Mouse (Mus musculus): ENCODE data around the gene Arsb. TPM values are rescaled to one million over a fixed set of nuclear protein-coding genes. Genes with fewer than 3 reads are reported as not detected.

Gene Arsb
- polyA plus RNA-seq, 1 experiment from 2014 or later: 5.4 TPM

DNA sequence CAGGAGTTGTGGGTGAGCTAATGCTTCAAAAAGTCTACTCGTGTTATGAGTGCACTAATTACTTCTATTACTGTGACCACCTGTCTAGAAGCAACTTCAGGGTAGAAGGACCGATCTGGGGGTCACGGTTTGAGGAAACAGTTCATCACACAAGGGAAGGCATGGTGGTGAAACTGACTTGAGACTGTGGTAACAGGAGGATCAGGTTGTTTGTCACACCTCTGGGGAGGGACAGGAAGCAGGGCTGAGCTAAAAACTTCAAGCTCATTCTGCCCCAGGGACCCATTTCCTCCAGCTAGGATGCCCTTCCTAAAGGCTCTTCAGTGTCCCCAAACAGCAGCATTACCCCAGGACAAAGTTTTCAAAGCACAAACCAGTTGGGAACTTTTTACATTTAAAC is 8.6 kb upstream of the Arsb start:
- Histone ChIP-seq H3K27ac (replicated peaks) (no peak overlapping the region), H3K36me3 (replicated peaks) (no peaks in the 10 kb centered on the region), H3K4me3 (no peak overlapping the region), H3K4me1 (no peaks in the 10 kb centered on the region), H3K9me3 (no peaks in the 10 kb centered on the region), H3K27me3 (replicated peaks; ENCODE audit: low read depth, poor library complexity, severe bottlenecking) (no peaks in the 10 kb centered on the region)
- 88% methylated on average over 3 of the region's 3 CpGs for WGBS
- no peak for DNase-seq (ENCODE audit: low spot score)

- Histone ChIP-seq H3K9me3 (no peaks in the 10 kb centered on the region), H3K36me3 (replicated peaks) (no peaks in the 10 kb centered on the region), H3K27me3 (replicated peaks; ENCODE audit: low read depth, poor library complexity, severe bottlenecking) (peaks cover 5% of the 10 kb centered on the region; the same call in 1 of the 2 replicates), H3K27ac (replicated peaks) (no peak overlapping the region), H3K4me3 (no peak overlapping the region), H3K4me1 (no peaks in the 10 kb centered on the region)
- 89% methylated on average over 13 of the region's 13 CpGs for WGBS
- DNase-seq (ENCODE audit: low spot score): no peak
These were observed 7.0 kb upstream of the Arsb start for GRCm38 (mm10) chr13:93764321-93764973.

DNA sequence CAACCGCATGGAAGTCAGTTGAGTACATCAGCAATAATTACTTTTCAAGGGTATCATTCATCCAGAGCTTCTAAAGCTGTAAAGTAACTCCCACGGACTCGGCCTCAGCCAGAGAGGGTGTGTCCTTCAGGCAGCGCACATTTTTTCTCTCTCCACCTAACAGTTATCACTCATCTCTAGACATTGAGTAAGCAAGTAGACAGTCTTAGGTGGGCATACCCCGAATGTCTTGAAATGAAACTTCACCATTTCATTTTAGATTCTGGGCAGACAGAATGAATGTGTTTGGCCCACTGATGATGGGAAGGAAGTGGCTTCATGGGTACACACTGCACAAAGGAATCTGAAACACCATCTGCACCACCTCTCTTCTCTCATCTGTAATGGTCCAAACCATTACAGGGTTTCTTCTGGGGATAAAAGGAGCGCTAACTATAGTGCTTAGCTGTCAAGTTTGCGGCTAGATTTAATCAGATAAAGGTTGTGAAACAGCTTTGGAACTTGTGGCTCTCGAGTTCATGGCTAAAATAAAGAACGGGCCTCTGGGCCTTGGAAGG is 321 bp upstream of the Arsb start:
- DNase-seq (ENCODE audit: low spot score): no peak
- H3K4me3 ChIP-seq: peak overlapping the region; percentile 74
- peak overlapping the region; percentile 93 for H3K27ac ChIP-seq (replicated peaks)
- H3K36me3 ChIP-seq (replicated peaks): no peaks in the 10 kb centered on the region
- no peaks in the 10 kb centered on the region for H3K9me3 ChIP-seq
- 43% methylated on average over 9 of the region's 9 CpGs for WGBS
- peaks cover 18% of the 10 kb centered on the region for H3K4me1 ChIP-seq
- peaks cover 17% of the 10 kb centered on the region for H3K27me3 ChIP-seq (replicated peaks; ENCODE audit: low read depth, poor library complexity, severe bottlenecking)

- no peak for DNase-seq (ENCODE audit: low spot score)
- H3K4me3 ChIP-seq: peak overlapping the region; percentile 74
- H3K36me3 ChIP-seq (replicated peaks): no peaks in the 10 kb centered on the region
- peaks cover 17% of the 10 kb centered on the region for H3K27me3 ChIP-seq (replicated peaks; ENCODE audit: low read depth, poor library complexity, severe bottlenecking)
- WGBS: 39% methylated on average over 8 of the region's 8 CpGs
- peak overlapping the region; percentile 93 for H3K27ac ChIP-seq (replicated peaks)
- no peaks in the 10 kb centered on the region for H3K9me3 ChIP-seq
- peaks cover 18% of the 10 kb centered on the region for H3K4me1 ChIP-seq
These were observed 828 bp downstream of the Arsb start for GRCm38 (mm10) chr13:93772279-93772636.

DNA sequence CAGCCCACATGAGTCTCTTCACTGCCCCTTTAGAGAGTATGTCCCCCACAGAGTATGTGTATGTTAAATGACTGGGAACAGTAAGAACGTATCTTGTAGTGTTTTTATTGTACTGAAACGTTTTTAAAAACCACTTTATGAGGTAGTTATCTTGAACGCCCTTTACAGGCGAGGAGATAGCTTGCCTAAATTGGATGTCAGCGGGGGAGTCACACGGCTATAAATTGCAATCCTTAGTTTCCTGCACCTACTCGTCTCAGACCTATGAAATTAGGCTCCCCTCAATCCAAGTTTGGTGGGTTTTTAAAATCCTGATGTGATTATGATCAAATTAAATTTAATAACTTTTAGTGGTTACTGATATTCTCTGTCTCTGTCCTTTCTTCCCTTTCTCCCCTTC is 1.4 kb downstream of the Arsb start:
- no peak overlapping the region for H3K27ac ChIP-seq (replicated peaks)
- peaks cover 18% of the 10 kb centered on the region for H3K4me1 ChIP-seq
- no peak overlapping the region for H3K4me3 ChIP-seq
- peaks cover 17% of the 10 kb centered on the region for H3K27me3 ChIP-seq (replicated peaks; ENCODE audit: low read depth, poor library complexity, severe bottlenecking)
- H3K9me3 ChIP-seq: no peaks in the 10 kb centered on the region
- no peak for DNase-seq (ENCODE audit: low spot score)
- WGBS: 86% methylated on average over 7 of the region's 7 CpGs
- no peaks in the 10 kb centered on the region for H3K36me3 ChIP-seq (replicated peaks)

DNA sequence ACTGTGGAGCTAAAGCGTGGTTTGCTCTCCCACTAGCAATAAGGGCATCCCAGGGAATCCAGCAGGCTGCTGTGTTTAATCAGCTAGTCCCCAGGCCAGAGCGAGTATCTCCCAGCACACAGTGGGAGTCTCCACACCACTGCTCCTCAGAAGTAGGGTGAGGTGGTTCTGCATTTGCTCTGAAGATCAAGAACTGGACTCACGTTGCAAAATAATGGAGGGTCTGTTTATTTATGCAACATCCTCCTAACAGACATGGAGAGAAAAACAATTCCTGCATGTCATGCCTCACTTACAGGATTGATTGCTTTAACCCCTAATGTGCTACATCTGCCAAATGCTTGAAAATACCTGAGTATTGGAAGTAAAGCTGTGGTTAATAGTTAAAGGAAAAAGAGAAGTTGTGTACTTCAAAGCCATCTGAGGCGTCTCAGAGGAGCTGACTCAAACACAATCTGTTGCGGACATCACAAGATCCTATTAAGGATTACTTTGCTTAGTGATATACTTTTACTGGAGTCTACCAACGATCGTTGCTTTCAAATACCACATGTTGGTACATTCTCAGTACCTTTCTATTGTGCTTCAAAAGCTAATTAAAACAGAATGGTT is 2.4 kb downstream of the Arsb start:
- no peak overlapping the region for H3K27ac ChIP-seq (replicated peaks)
- H3K4me1 ChIP-seq: peaks cover 18% of the 10 kb centered on the region
- no peaks in the 10 kb centered on the region for H3K36me3 ChIP-seq (replicated peaks)
- H3K4me3 ChIP-seq: no peak overlapping the region
- no peak for DNase-seq (ENCODE audit: low spot score)
- 71% methylated on average over 7 of the region's 7 CpGs for WGBS
- peaks cover 17% of the 10 kb centered on the region for H3K27me3 ChIP-seq (replicated peaks; ENCODE audit: low read depth, poor library complexity, severe bottlenecking)
- no peaks in the 10 kb centered on the region for H3K9me3 ChIP-seq

DNA sequence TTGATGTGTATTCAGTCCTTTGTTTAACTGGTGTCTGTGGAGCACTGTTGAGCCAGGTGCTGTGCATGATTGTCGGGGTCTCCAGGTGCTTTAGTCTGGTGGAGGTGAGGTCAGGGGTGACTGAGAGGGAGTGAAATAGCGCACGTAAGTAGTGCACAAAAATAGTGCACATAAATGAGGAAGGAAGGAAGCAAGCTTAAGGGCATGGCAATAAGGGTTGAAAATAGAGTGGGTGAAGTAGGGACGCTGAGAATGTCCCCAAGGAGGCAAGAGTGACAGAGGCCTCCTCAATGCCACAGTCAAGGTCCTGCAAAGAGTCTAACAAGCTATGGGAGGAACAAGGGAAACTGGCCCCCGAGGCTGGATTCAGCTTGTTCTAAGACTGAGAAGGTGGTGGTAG is 11.4 kb downstream of the Arsb start:
- Histone ChIP-seq H3K27ac (replicated peaks) (no peak overlapping the region), H3K9me3 (peaks cover 3% of the 10 kb centered on the region; the same call in 1 of the 2 replicates), H3K36me3 (replicated peaks) (no peaks in the 10 kb centered on the region), H3K27me3 (replicated peaks; ENCODE audit: low read depth, poor library complexity, severe bottlenecking) (no peaks in the 10 kb centered on the region), H3K4me3 (no peak overlapping the region), H3K4me1 (no peaks in the 10 kb centered on the region)
- no peak for DNase-seq (ENCODE audit: low spot score)
- 87% methylated on average over 5 of the region's 5 CpGs for WGBS

DNA sequence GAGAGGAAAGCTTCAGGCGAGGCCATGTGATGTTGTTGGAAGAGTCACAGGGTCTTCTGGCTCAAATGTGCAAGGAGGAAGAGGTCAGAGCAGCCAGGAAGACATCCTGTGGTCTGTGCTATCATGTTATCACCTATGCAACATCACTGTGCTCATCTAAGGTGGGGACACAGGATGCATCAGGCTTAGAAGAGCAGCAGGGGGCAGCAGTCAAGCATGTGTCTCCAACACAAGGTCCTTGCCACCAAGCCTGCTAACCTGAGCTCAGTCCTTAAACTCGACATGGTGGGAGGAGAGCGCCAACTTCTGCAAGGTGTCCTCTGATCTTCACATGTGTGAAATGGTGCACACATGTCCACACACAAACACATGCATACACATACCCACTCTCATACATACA is 13.9 kb downstream of the Arsb start:
- DNase-seq (ENCODE audit: low spot score): peak; percentile 14
- WGBS: 77% methylated on average over 3 of the region's 3 CpGs
- Histone ChIP-seq H3K4me1 (no peaks in the 10 kb centered on the region), H3K36me3 (replicated peaks) (no peaks in the 10 kb centered on the region), H3K27me3 (replicated peaks; ENCODE audit: low read depth, poor library complexity, severe bottlenecking) (no peaks in the 10 kb centered on the region), H3K9me3 (peaks cover 3% of the 10 kb centered on the region; the same call in 1 of the 2 replicates), H3K4me3 (no peak overlapping the region), H3K27ac (replicated peaks) (no peak overlapping the region)

GRCm38 (mm10) chr13:93786051-93786450 is 14.6 kb downstream of the Arsb start:
- Histone ChIP-seq H3K4me3 (no peak overlapping the region), H3K27ac (replicated peaks) (no peak overlapping the region), H3K27me3 (replicated peaks; ENCODE audit: low read depth, poor library complexity, severe bottlenecking) (no peaks in the 10 kb centered on the region), H3K9me3 (peaks cover 3% of the 10 kb centered on the region; the same call in 1 of the 2 replicates), H3K36me3 (replicated peaks) (no peaks in the 10 kb centered on the region), H3K4me1 (no peaks in the 10 kb centered on the region)
- no peak for DNase-seq (ENCODE audit: low spot score)
- WGBS: 85% methylated on average over 2 of the region's 2 CpGs

GRCm38 (mm10) chr13:93787647-93788046 is 16.2 kb downstream of the Arsb start:
- 83% methylated on average over 8 of the region's 8 CpGs for WGBS
- Histone ChIP-seq H3K36me3 (replicated peaks) (no peaks in the 10 kb centered on the region), H3K27ac (replicated peaks) (no peak overlapping the region), H3K27me3 (replicated peaks; ENCODE audit: low read depth, poor library complexity, severe bottlenecking) (no peaks in the 10 kb centered on the region), H3K9me3 (no peaks in the 10 kb centered on the region), H3K4me1 (no peaks in the 10 kb centered on the region), H3K4me3 (no peak overlapping the region)
- no peak for DNase-seq (ENCODE audit: low spot score)

DNA sequence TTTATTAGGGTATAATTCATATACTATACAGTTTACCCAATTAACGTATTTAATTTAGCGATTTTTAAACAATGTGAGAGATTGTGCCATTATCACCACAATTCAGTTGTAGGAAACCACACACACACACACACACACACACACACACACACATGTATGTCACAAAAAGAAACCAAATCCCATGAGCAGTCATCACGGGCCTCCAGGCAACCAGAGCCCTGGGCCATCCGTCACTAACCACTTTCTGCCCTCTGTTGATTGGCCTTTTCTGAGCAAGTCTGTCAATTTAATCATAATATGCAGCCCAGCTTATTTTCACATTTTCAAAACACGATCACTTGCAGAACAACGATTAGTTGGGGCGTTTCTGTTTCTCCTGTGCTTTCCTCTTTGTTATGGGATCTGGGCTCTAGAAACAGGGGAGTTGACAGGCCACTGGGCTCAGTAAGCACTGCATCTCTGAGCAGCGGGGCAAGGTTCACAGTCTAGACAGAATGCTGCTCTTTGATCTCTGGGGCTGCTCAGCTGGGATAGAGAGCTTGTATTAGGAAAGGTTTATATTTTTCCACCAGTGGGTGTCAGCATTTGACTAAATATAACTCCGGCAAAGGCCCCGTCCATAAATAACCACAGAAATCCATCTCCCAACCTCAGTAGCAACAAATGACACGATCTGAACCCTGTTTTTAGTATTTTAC is 21.7 kb downstream of the Arsb start:
- Histone ChIP-seq H3K36me3 (replicated peaks) (peaks cover 1% of the 10 kb centered on the region; the same call in 1 of the 2 replicates), H3K27ac (replicated peaks) (no peak overlapping the region), H3K27me3 (replicated peaks; ENCODE audit: low read depth, poor library complexity, severe bottlenecking) (no peaks in the 10 kb centered on the region), H3K4me1 (peaks cover 8% of the 10 kb centered on the region), H3K4me3 (no peak overlapping the region), H3K9me3 (0 out of 2 replicates have a peak, but pooled peaks cover 1% of the 10 kb centered on the region)
- peak; percentile 60 for DNase-seq (ENCODE audit: low spot score)
- WGBS: 54% methylated on average over 11 of the region's 11 CpGs

- WGBS: 74% methylated on average over 10 of the region's 10 CpGs
- 0 out of 2 replicates have a peak, but pooled peaks cover 4% of the 10 kb centered on the region for H3K9me3 ChIP-seq
- peaks cover 8% of the 10 kb centered on the region for H3K4me1 ChIP-seq
- H3K4me3 ChIP-seq: no peak overlapping the region
- no peaks in the 10 kb centered on the region for H3K27me3 ChIP-seq (replicated peaks; ENCODE audit: low read depth, poor library complexity, severe bottlenecking)
- no peak overlapping the region for H3K27ac ChIP-seq (replicated peaks)
- no peak for DNase-seq (ENCODE audit: low spot score)
- peaks cover 5% of the 10 kb centered on the region; the same call in 1 of the 2 replicates for H3K36me3 ChIP-seq (replicated peaks)
These were observed 22.3 kb downstream of the Arsb start for GRCm38 (mm10) chr13:93793643-93794182.

Measured in embryonic facial prominence, embryonic 10.5 days (tissue).